Mouse (Mus musculus): Measurements from ENCODE around the gene Ociad2.

DNA sequence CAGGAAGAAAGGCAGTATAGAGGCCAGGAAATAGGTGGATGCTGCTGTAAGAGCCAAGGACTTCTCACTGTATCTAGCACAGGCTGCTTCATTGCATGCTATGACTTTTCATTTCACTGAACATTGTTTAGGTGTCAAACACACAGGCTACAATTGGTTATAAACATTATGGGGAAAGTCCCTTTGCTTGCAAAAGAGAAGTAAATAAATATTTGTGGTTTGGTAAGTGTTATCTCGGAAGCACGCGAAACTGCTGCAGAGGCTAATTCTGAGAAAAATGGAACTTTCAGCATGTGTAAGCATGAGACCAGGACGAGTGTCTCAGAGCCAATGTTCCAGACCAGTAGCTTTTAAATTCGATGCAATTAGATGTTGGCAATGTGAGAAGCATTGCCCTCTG is 54.2 kb downstream of the Ociad2 start:
- TF ChIP-seq FOSL1 (IDR thresholded peaks at IDR 0.05; ENCODE audit: insufficient read depth, low read length, poor library complexity, severe bottlenecking) (no peak), MAX (IDR thresholded peaks at IDR 0.05) (no peak), CTCF (IDR thresholded peaks at IDR 0.05; ENCODE audit: control insufficient read depth, insufficient read depth, insufficient read length) (no peak)
